Mouse (Mus musculus): ENCODE data around the gene Gm9602. TPM values are rescaled to one million over a fixed set of nuclear protein-coding genes. Genes with fewer than 3 reads are reported as not detected.

The Gm9602 gene
- not detected for polyA plus RNA-seq (2014; fragmentation: Illumina TruSeq; extraction: RNeasy Lipid Tissue Mini Kit (QIAGEN cat#74804); ENCODE audit: low replicate concordance)

GRCm38 (mm10) chr14:4776037-4776436, at the start of gene Gm9602:
Gene Gm9602 (plus strand): TSS chr14:4776337.

Other genes starting within 250 kb of the Gm9602 start
- gene Gm3047, start 220.9 kb upstream of the Gm9602 start, polyA plus RNA-seq (2014; fragmentation: Illumina TruSeq; extraction: RNeasy Lipid Tissue Mini Kit (QIAGEN cat#74804); ENCODE audit: low replicate concordance) = not detected
- not detected for gene Gm8159, start 144.0 kb upstream of the Gm9602 start, polyA plus RNA-seq (2014; fragmentation: Illumina TruSeq; extraction: RNeasy Lipid Tissue Mini Kit (QIAGEN cat#74804); ENCODE audit: low replicate concordance)
- gene Gm3239, start 112.1 kb upstream of the Gm9602 start, polyA plus RNA-seq (2014; fragmentation: Illumina TruSeq; extraction: RNeasy Lipid Tissue Mini Kit (QIAGEN cat#74804); ENCODE audit: low replicate concordance) = not detected
- not detected for gene Gm7876, start 67.1 kb upstream of the Gm9602 start, polyA plus RNA-seq (2014; fragmentation: Illumina TruSeq; extraction: RNeasy Lipid Tissue Mini Kit (QIAGEN cat#74804); ENCODE audit: low replicate concordance)
- gene Gm3252, start 49.6 kb upstream of the Gm9602 start, polyA plus RNA-seq (2014; fragmentation: Illumina TruSeq; extraction: RNeasy Lipid Tissue Mini Kit (QIAGEN cat#74804); ENCODE audit: low replicate concordance) = not detected
- gene Gm3269, start 61.8 kb downstream of the Gm9602 start, polyA plus RNA-seq (2014; fragmentation: Illumina TruSeq; extraction: RNeasy Lipid Tissue Mini Kit (QIAGEN cat#74804); ENCODE audit: low replicate concordance) = not detected
- 0.59 TPM for gene Gm3264, start 79.2 kb downstream of the Gm9602 start, polyA plus RNA-seq (2014; fragmentation: Illumina TruSeq; extraction: RNeasy Lipid Tissue Mini Kit (QIAGEN cat#74804); ENCODE audit: low replicate concordance)
- gene Gm3278, start 116.1 kb downstream of the Gm9602 start, polyA plus RNA-seq (2014; fragmentation: Illumina TruSeq; extraction: RNeasy Lipid Tissue Mini Kit (QIAGEN cat#74804); ENCODE audit: low replicate concordance) = 0.74 TPM
- gene Gm8297, start 207.6 kb downstream of the Gm9602 start, polyA plus RNA-seq (2014; fragmentation: Illumina TruSeq; extraction: RNeasy Lipid Tissue Mini Kit (QIAGEN cat#74804); ENCODE audit: low replicate concordance) = not detected
- not detected for gene Gm3298, start 239.6 kb downstream of the Gm9602 start, polyA plus RNA-seq (2014; fragmentation: Illumina TruSeq; extraction: RNeasy Lipid Tissue Mini Kit (QIAGEN cat#74804); ENCODE audit: low replicate concordance)

All from small intestine, adult 10 weeks (tissue).